Mouse (Mus musculus): ENCODE measurements around the gene Prkcb. TPM values are rescaled to one million over a fixed set of nuclear protein-coding genes. Genes with fewer than 3 reads are reported as not detected.

The Prkcb gene
- polyA plus RNA-seq, 1 experiment = 12.7 TPM

GRCm38 (mm10) chr7:122367303-122368007 is 78.9 kb downstream of the Prkcb start:
- no peak for DNase-seq (ENCODE audit: low read depth)

- DNase-seq (ENCODE audit: low read depth) = no peak
These were observed 81.9 kb downstream of the Prkcb start for GRCm38 (mm10) chr7:122370488-122370887.

DNA sequence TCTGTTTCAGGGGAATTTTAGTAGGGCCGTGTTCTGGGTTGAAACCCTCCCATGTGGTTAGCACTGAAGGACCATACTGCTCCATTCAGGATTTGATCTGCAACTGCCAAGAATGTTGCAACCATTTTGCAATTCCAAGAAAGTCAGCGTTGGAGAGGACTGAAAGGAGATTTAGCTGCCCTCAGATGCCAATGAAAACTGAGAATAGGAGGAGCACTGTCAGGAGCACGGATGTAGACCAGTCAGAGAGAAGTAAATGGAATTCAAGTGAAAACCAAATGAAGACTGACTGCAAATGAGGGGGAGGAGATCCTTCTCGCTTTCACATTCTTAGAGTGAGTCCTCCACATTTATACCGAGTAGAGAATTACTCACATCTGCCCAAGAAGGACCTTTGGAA is 83.4 kb downstream of the Prkcb start:
- no peak for DNase-seq (ENCODE audit: low read depth)

GRCm38 (mm10) chr7:122372349-122372748 is 83.8 kb downstream of the Prkcb start:
- no peak for DNase-seq (ENCODE audit: low read depth)

- DNase-seq (ENCODE audit: low read depth) = no peak
These were observed 88.3 kb downstream of the Prkcb start for GRCm38 (mm10) chr7:122376845-122377244.

- DNase-seq (ENCODE audit: low read depth) = no peak
These were observed 89.4 kb downstream of the Prkcb start for GRCm38 (mm10) chr7:122377967-122378366.

- DNase-seq (ENCODE audit: low read depth) = no peak
These were observed 89.9 kb downstream of the Prkcb start for GRCm38 (mm10) chr7:122378473-122378872.

- DNase-seq (ENCODE audit: low read depth) = no peak
These were observed 90.7 kb downstream of the Prkcb start for GRCm38 (mm10) chr7:122379292-122379691.

DNA sequence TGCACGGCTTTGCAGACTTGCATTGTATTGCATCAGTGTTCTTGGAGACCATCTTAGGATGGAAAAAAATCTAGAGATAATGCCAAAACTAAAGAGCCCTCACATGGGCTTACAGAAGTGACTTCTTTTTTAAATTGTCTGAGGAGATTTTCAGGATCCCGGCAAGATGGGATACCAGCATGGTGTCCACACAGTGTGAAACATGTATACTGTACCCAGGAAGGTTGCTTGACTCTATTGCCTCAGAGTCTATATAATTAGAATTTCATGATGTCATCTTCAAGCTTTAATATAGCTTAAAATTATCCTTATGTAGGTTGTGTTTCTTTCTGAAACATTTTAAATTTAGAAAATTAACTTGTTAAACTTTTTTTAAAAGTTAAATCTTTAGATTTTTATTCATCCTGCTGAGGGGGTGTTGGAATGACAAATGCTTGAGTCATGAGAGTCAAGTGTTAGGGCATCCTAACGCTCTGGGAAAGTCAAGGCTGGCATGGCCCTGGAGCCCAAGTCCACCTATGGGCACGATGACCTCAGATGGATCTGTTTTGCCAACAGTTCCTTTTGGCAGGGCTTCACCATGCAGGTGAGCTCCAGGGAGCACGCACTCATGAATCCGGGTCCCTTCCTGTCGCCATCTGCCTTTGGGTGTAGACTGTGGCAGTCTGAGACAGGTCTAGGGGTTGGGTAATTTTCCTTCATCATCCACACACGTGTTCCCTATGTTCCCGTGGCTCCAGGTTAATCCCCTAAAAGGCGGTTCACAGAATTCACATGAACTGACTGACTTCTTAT is 92.0 kb downstream of the Prkcb start:
- no peak for DNase-seq (ENCODE audit: low read depth)

- DNase-seq (ENCODE audit: low read depth) = no peak
These were observed 93.0 kb downstream of the Prkcb start for GRCm38 (mm10) chr7:122381560-122381959.

DNA sequence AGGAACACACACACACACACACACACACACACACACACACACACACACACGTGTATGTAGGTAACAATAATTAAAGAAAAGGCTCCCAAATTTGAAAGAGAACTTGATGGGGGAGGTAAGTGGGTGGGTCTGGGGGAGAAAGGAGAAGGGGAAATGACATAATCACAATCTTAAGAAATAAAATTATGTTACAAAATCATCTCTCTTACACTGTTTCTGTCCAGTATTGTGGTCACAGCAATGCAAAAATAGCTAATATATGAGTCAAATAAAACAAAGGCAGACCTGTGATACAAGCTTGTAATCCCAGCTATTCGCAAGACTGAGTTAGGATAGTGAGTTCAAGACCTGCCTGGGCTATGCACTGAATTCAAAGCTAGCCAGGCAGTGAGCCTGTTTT is 94.7 kb downstream of the Prkcb start:
- no peak for DNase-seq (ENCODE audit: low read depth)

DNA sequence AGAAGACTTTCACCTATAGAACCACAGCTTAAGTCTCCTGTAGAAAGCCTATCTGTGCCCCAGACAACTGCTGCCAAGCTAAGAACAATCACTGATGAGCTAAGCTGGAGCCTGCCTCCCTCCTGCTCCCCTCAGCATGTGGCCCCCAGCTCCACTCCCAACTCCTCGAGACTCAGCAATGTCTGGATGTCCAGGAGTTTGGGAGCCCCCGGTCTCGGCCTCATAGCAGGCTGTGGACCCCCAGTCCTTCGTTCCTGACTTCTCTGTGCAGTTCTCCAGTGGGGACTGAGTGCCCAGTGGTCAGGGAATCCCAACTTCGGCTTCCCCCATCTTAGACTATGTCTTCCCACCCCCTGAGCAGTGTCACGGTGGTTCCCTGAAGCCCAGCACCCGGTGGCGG is 96.3 kb downstream of the Prkcb start:
- DNase-seq (ENCODE audit: low read depth) = no peak

DNA sequence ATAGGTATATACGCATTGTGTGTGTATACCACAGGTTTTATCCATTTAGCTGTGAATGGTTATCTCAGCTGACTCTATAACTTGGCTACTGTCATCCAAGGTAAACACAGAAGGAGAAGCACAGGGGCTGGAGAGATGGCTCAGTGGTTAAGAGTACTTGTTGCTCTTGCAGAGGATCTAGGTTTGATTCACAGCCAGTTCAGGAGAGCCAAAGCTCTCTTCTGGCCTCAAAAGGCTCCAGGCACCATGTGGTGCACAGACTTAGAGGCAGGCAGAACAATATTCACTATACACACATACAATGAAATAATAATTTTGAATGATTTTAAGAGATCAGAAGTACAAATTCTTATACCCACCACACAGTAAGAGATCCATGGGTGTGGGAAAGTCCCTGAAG is 98.0 kb downstream of the Prkcb start:
- no peak for DNase-seq (ENCODE audit: low read depth)

DNA sequence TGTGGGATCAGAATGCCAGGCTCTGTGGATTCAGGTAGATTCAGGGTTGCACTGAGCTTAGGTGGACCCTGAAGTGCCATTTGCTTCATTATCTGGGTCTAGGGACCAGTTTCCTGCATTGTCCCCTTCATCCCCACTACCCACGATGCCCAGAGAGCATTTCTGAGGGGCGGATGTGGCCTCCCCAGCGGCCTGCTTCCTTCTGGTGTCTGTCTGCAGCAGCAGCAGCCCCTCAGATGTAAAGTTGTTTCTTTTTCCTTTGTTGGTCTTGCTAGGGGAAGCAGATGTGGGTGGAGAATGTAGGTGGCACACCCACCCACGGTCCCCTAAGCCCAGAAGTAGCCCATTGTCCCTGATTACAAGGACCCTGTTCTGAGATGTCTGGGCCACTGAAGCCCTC is 99.3 kb downstream of the Prkcb start:
- DNase-seq (ENCODE audit: low read depth) = no peak

GRCm38 (mm10) chr7:122388858-122389257 is 100.3 kb downstream of the Prkcb start:
- DNase-seq (ENCODE audit: low read depth) = no peak

GRCm38 (mm10) chr7:122389633-122390032 is 101.1 kb downstream of the Prkcb start:
- DNase-seq (ENCODE audit: low read depth) = no peak

GRCm38 (mm10) chr7:122390200-122390599 is 101.6 kb downstream of the Prkcb start:
- DNase-seq (ENCODE audit: low read depth) = no peak

DNA sequence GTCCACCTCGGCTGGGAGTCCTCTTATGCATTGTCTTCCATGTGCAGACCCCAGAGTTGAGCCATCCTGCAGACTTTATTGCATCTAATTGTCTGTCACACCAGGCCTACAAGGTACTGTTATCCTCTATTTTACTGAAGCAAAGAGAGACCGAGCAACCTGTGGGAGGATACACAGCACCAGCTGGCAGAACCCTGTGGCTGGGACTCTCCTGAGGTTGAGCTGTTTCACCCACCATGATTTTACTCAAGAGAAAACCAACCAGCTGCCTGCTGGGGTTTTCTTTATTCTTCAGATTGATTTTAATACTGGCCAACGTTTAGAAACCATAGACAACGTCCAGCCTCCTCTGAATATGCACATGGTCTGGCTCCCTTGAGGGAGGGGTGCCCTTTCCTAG is 102.1 kb downstream of the Prkcb start:
- no peak for DNase-seq (ENCODE audit: low read depth)

- DNase-seq (ENCODE audit: low read depth) = no peak
These were observed 102.8 kb downstream of the Prkcb start for GRCm38 (mm10) chr7:122391382-122391781.

DNA sequence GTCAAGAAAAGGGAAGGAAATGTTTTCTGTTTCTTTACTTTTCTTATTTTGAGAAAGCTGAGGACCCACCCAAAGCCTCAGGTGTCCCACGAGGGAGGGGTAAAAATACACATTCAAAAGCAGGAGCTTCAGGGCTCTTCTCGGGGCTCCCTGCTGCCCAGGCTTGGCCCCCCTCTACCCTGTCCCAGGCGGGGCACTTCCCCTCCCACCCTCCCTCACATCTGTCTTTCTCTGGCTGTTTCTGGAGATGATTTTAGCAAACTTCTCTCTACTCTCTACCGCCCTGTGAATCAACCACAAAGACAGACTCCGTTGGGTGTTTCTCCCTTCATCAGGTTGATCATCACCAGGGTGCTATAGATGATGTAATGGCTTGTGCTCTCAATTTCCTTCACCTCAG is 105.4 kb downstream of the Prkcb start:
- no peak for DNase-seq (ENCODE audit: low read depth)

- no peak for DNase-seq (ENCODE audit: low read depth)
These were observed 106.8 kb downstream of the Prkcb start for GRCm38 (mm10) chr7:122395159-122395975.

- DNase-seq (ENCODE audit: low read depth) = no peak
These were observed 107.4 kb downstream of the Prkcb start for GRCm38 (mm10) chr7:122395976-122396315.

- DNase-seq (ENCODE audit: low read depth) = no peak
These were observed 109.1 kb downstream of the Prkcb start for GRCm38 (mm10) chr7:122397699-122398098.

Data from gonadal fat pad, adult 2 months (tissue).